Mouse (Mus musculus) embryonic facial prominence, embryonic 15.5 days (tissue): ENCODE measurements around the gene Sgo2a. TPM values are rescaled to one million over a fixed set of nuclear protein-coding genes. Genes with fewer than 3 reads are reported as not detected.
"Not testable (repeated sequence)": the region's sequence is repeated elsewhere in the genome, so short reads cannot be mapped to it uniquely, and the experiment has no call there.

Experiments used
- ATAC-seq: fragments of 200-750 bp; cut with Nextera tagmentation; 2 replicates; pipeline ENCODE4 v1.8.0; 2017; ENCODE audit warnings: low read depth, moderate TSS enrichment; ENCODE audit not compliant: insufficient number of reproducible peaks, low FRiP score, low TSS enrichment
- H3K27ac ChIP-seq: fragments of 300-500 bp; sonication (generic); replicated peaks from 2 replicates; pipeline ENCODE4 v1.5.1; 2015; ENCODE audit warnings: mild to moderate bottlenecking, inconsistent platforms
- H3K27me3 ChIP-seq: fragments of 300-500 bp; sonication (generic); 2 replicates; pipeline ENCODE4 v1.6.1; 2015; ENCODE audit warnings: inconsistent platforms
- H3K36me3 ChIP-seq: fragments of 300-500 bp; sonication (generic); 2 replicates; pipeline ENCODE4 v1.6.1; 2015; ENCODE audit warnings: mild to moderate bottlenecking, inconsistent platforms
- H3K4me1 ChIP-seq: fragments of 300-500 bp; sonication (generic); 2 replicates; pipeline ENCODE4 v1.6.1; 2015; ENCODE audit warnings: inconsistent platforms
- H3K4me2 ChIP-seq: fragments of 300-500 bp; sonication (generic); replicated peaks from 2 replicates; pipeline ENCODE4 v1.6.1; 2015; ENCODE audit warnings: mild to moderate bottlenecking, inconsistent platforms
- H3K4me3 ChIP-seq: fragments of 300-500 bp; sonication (generic); replicated peaks from 2 replicates; pipeline ENCODE4 v1.5.1; 2015; ENCODE audit warnings: mild to moderate bottlenecking, inconsistent platforms
- H3K9ac ChIP-seq: fragments of 300-500 bp; sonication (generic); 2 replicates; pipeline ENCODE4 v1.6.1; 2015; ENCODE audit warnings: inconsistent platforms
- H3K9me3 ChIP-seq: fragments of 300-500 bp; sonication (generic); replicated peaks from 2 replicates; pipeline ENCODE4 v1.6.1; 2016; ENCODE audit warnings: inconsistent platforms
- WGBS: fragments of 180-500 bp; shearing (Covaris S2); methylation state at CpG from one replicate; pipeline ENCODE4 v1.1.7; 2015; 5-methylcytosine and 5-hydroxymethylcytosine counted together
- polyA plus RNA-seq: library from polyadenylated mRNA; unstranded; fragments of >200 nt; fragmentation: Nextera tagmentation; extraction: Ambion mirVana; gene quantifications from 2 replicates; pipeline ENCODE4 v1.2.1, GENCODE M21; 2015

Sgo2a gene
- polyA plus RNA-seq, 1 experiment from 2014 or later, result 12.5 TPM

DNA sequence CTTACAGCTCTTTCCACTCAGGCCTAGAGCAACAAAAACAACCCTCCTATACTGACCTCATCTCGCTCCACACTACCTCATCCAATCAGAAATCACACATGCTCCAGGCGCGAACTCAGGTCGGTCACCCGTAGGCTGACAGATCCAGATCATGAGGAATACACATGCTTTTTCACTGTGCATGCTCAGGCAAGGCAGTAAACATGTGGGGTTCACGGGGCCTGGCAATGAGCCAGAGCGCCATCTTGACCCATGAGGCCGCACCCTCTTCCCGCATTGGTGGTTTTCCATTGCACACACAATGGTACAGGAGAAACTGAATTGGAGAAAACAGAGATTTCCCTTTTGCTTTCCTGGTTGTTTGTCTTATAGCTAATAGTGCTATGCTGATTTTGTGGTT is 41.5 kb downstream of the Sgo2a start:
- not testable (repeated sequence) for H3K4me1 ChIP-seq, ATAC-seq, H3K27me3 ChIP-seq, H3K9ac ChIP-seq, H3K36me3 ChIP-seq, H3K4me2 ChIP-seq, H3K4me3 ChIP-seq, H3K27ac ChIP-seq, H3K9me3 ChIP-seq
- 90% methylated on average over 9 of the region's 9 CpGs for WGBS

DNA sequence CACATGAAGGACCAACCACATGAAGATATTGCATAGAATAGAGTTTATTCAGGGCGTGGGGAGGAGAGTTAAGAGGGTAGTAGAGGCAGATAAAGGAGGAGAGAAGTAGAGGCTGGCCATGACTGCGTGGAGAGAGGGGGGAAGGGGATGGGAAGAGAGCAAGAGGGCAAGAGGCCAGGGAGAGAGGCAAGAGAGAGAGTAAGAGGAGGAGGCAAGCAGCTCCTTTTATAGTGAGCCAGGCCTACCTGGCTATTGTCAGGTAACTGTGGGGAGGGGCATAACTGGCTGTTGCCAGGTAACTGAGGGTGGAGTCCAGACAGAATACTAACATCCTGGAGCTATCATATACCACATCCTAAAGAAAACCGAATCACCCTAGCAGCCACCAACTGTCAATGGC is 49.3 kb downstream of the Sgo2a start:
- no peak overlapping the region for H3K4me2 ChIP-seq
- H3K27me3 ChIP-seq, result no peaks in the 10 kb centered on the region
- H3K4me3 ChIP-seq, result no peak overlapping the region
- no peaks in the 10 kb centered on the region for H3K36me3 ChIP-seq
- no peak for ATAC-seq
- WGBS, result 71% methylated on average over 3 of the region's 3 CpGs
- H3K9ac ChIP-seq, result no peak overlapping the region
- no peaks in the 10 kb centered on the region for H3K4me1 ChIP-seq
- H3K27ac ChIP-seq, result no peak overlapping the region
- H3K9me3 ChIP-seq, result no peaks in the 10 kb centered on the region

- H3K27ac ChIP-seq, result no peak overlapping the region
- H3K27me3 ChIP-seq, result no peaks in the 10 kb centered on the region
- no peak overlapping the region for H3K4me2 ChIP-seq
- H3K4me1 ChIP-seq, result no peaks in the 10 kb centered on the region
- no peak overlapping the region for H3K4me3 ChIP-seq
- no peaks in the 10 kb centered on the region for H3K9me3 ChIP-seq
- H3K36me3 ChIP-seq, result no peaks in the 10 kb centered on the region
- ATAC-seq, result no peak
- no peak overlapping the region for H3K9ac ChIP-seq
- 59% methylated on average over 5 of the region's 5 CpGs for WGBS
Measured at GRCm38 (mm10) chr1:58045546-58045945, 49.8 kb downstream of the Sgo2a start.

DNA sequence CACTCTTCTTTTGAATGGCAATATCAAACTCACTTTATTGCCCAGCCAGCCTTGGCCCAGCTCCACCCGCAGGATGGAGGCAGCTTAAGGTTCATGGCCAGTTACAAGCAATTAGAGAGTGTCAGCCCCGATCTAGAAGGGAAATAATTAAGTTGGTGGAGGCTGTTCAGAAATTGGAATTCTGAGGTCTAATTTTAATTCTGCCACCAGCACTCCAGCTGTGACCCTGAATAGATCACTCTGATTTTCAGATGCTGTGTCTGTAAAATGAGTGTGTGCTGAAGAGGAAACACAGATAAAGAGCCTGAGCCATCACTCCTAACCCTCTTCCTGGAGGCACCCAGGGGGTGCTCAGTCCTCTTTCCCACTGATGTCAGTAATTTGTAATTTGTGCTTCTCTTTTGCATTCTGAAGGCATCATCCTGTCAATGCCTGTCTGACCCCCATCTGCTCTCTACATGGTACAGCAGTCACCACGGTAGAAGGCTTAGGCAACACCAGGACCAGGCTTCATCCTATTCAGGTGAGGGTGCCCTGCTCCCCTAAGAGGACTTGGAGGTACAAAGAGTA is 51.0 kb downstream of the Sgo2a start:
- Histone ChIP-seq H3K4me1 (no peaks in the 10 kb centered on the region), H3K36me3 (no peaks in the 10 kb centered on the region), H3K9ac (no peak overlapping the region), H3K4me3 (no peak overlapping the region), H3K27me3 (no peaks in the 10 kb centered on the region), H3K9me3 (no peaks in the 10 kb centered on the region), H3K27ac (no peak overlapping the region), H3K4me2 (no peak overlapping the region)
- ATAC-seq, result no peak
- 64% methylated on average over 3 of the region's 3 CpGs for WGBS

GRCm38 (mm10) chr1:58049126-58049525 is 53.4 kb downstream of the Sgo2a start:
- Histone ChIP-seq H3K4me3 (no peak overlapping the region), H3K27me3 (no peaks in the 10 kb centered on the region), H3K9me3 (no peaks in the 10 kb centered on the region), H3K27ac (no peak overlapping the region), H3K9ac (no peak overlapping the region), H3K36me3 (no peaks in the 10 kb centered on the region), H3K4me2 (no peak overlapping the region), H3K4me1 (no peaks in the 10 kb centered on the region)
- no peak for ATAC-seq
- WGBS, result 83% methylated on average over 5 of the region's 5 CpGs

- H3K27me3 ChIP-seq, result no peaks in the 10 kb centered on the region
- no peaks in the 10 kb centered on the region for H3K36me3 ChIP-seq
- no peak overlapping the region for H3K27ac ChIP-seq
- peaks cover 12% of the 10 kb centered on the region; the same call in 1 of the 2 replicates for H3K4me1 ChIP-seq
- no peak for ATAC-seq
- 77% methylated on average over 11 of the region's 11 CpGs for WGBS
- H3K4me3 ChIP-seq, result no peak overlapping the region
- H3K9ac ChIP-seq, result no peak overlapping the region
- H3K4me2 ChIP-seq, result no peak overlapping the region
- no peaks in the 10 kb centered on the region for H3K9me3 ChIP-seq
Measured at GRCm38 (mm10) chr1:58055598-58055997, 59.8 kb downstream of the Sgo2a start.

DNA sequence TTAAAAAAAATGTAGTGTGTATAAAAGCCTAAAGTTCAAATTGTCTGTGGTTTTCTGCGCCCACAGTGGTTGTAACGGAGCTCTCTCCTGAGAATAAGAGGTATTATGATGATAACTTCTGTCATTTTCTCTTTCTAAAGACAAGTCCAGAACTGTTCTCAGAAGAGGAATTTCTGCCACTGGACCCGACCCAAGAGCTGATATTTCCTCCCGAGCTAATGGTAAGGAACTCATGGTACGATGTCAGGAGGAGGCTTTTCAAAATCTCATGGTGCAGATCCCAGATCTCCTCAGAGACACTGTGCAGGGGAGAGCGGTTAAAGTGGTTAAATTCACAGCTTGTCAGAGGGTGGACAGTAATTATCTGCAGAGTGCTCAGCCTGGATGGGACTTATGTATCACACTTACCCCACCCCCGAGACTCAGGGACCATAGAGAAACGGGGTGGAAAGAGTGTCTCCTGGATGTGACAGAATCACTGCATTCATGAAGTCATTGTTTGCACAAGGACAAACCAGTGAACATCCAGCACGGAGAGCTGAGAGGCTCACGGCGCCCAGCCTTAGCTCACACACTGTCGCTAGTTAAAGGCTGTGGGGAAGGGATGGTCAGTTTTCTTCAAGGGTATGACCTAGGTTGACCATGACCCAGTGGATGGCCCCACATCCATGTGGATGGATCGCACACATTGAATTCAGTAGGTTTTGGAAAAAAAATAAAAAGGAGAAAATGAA is 60.5 kb downstream of the Sgo2a start:
- Histone ChIP-seq H3K36me3 (no peaks in the 10 kb centered on the region), H3K4me1 (peaks cover 12% of the 10 kb centered on the region; the same call in 1 of the 2 replicates), H3K27me3 (no peaks in the 10 kb centered on the region), H3K4me2 (no peak overlapping the region; the same call in 1 of the 2 replicates), H3K27ac (no peak overlapping the region), H3K9ac (no peak overlapping the region), H3K4me3 (no peak overlapping the region), H3K9me3 (no peaks in the 10 kb centered on the region)
- ATAC-seq, result no peak
- WGBS, result 61% methylated on average over 13 of the region's 13 CpGs

GRCm38 (mm10) chr1:58056939-58057338 is 61.2 kb downstream of the Sgo2a start:
- Histone ChIP-seq H3K27ac (no peak overlapping the region), H3K36me3 (no peaks in the 10 kb centered on the region), H3K4me1 (peaks cover 12% of the 10 kb centered on the region; the same call in 1 of the 2 replicates), H3K9ac (no peak overlapping the region), H3K4me2 (no peak overlapping the region; the same call in 1 of the 2 replicates), H3K4me3 (no peak overlapping the region), H3K9me3 (no peaks in the 10 kb centered on the region), H3K27me3 (no peaks in the 10 kb centered on the region)
- ATAC-seq, result no peak
- WGBS, result 56% methylated on average over 11 of the region's 11 CpGs

GRCm38 (mm10) chr1:58058846-58059245 is 63.1 kb downstream of the Sgo2a start:
- Histone ChIP-seq H3K9ac (no peak overlapping the region), H3K27ac (no peak overlapping the region), H3K9me3 (no peaks in the 10 kb centered on the region), H3K4me1 (peaks cover 12% of the 10 kb centered on the region; the same call in 1 of the 2 replicates), H3K36me3 (no peaks in the 10 kb centered on the region), H3K4me2 (no peak overlapping the region), H3K27me3 (no peaks in the 10 kb centered on the region), H3K4me3 (no peak overlapping the region)
- ATAC-seq, result no peak
- 93% methylated on average over 4 of the region's 4 CpGs for WGBS

DNA sequence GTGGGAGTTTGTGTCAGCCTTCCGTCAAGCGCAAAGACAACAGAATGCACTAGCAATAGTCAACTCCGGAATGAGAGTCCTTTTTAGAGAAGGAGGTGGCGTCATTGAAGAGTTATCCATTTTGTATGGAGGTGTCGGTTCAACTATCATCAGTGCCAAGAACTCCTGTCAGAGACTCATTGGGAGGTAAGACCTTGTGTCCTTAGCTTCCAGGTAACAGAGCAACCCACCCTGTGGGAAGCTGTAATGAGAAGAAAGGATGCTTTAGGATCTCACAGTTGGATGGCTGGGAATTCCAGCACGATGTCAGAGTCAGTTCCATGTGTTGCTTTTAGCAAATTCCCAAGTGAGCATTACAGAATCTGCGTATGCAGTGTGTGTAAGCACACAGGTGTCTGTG is 66.4 kb downstream of the Sgo2a start:
- Histone ChIP-seq H3K27me3 (no peaks in the 10 kb centered on the region), H3K4me1 (peaks cover 2% of the 10 kb centered on the region; the same call in 1 of the 2 replicates), H3K4me3 (no peak overlapping the region), H3K9me3 (no peaks in the 10 kb centered on the region), H3K9ac (no peak overlapping the region), H3K4me2 (no peak overlapping the region), H3K27ac (no peak overlapping the region), H3K36me3 (no peaks in the 10 kb centered on the region)
- WGBS, result 87% methylated on average over 7 of the region's 7 CpGs
- ATAC-seq, result no peak

DNA sequence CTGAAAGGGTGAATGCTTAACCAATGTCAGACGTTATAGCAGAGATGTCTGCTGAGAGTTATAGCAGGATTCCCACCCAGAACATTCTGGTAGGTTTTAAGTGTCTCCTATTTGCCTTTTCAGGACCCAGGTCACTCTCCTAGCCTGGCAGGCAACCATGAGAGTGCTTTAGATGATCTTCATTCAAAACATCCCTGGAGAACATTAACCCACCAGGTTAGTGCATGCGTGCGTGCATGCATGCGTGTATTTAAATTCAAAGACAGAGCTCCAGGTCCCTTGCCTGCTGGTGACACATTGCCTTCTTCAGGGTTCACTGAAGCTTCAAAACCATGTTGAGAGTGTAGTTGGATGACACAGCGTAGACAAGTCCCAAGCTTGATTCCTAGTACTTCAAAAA is 69.4 kb downstream of the Sgo2a start:
- Histone ChIP-seq H3K9me3 (no peaks in the 10 kb centered on the region), H3K27ac (no peak overlapping the region), H3K9ac (no peak overlapping the region), H3K4me3 (no peak overlapping the region), H3K4me1 (no peaks in the 10 kb centered on the region), H3K27me3 (no peaks in the 10 kb centered on the region), H3K36me3 (no peaks in the 10 kb centered on the region), H3K4me2 (no peak overlapping the region)
- 81% methylated on average over 5 of the region's 5 CpGs for WGBS
- ATAC-seq, result no peak

DNA sequence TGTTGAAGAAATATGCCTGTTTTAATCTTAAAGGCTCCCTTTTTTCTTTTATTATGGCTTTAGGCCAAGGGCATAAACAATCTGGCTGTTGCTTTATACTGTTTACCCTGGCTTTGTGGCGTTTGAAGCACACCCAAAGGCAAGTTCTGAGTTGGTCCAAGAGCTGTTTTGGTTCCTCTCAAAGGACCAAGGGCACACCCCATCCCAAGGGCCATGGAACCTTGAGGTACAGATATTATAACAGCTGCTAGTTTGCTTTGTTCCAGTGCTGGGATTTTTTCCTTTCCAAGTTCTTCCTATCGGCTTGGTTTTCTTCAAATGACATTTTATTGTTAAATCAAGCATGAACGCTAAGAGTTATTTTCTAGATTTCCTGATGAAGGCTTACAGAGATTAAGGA is 69.8 kb downstream of the Sgo2a start:
- Histone ChIP-seq H3K4me3 (no peak overlapping the region), H3K36me3 (no peaks in the 10 kb centered on the region), H3K4me1 (no peaks in the 10 kb centered on the region), H3K9ac (no peak overlapping the region), H3K4me2 (no peak overlapping the region), H3K27ac (no peak overlapping the region), H3K9me3 (no peaks in the 10 kb centered on the region), H3K27me3 (no peaks in the 10 kb centered on the region)
- 51% methylated on average over 3 of the region's 3 CpGs for WGBS
- ATAC-seq, result no peak
